8 mouse cellular contexts compared by ENCODE assay signal in genomic region chr8:85481900-85482299, GRCm38 (mm10). TPM values are rescaled to one million over a fixed set of nuclear protein-coding genes. Genes with fewer than 3 reads are reported as not detected.
A peak's percentile ranks its signal among the peaks of the same experiment; 100 is the strongest.
DNase-seq lines count a peak whose midpoint lies in the region; ATAC-seq and TF ChIP-seq lines count a peak whose summit lies in the region.

No protein-coding gene starts in this region.

- intact Hi-C loops in gastrocnemius, postnatal 14 days (cut with DNase I; ENCODE audit: low total_unique reads): no loop called here

- TF ChIP-seq EP300 in lung, postnatal 0 days (IDR thresholded peaks at IDR 0.05): no peak

- peaks cover 3 to 4% of the 10 kb centered on the region in 2 experiments; a peak in 1 of 4 replicates for H3K4me1 ChIP-seq in heart, embryonic 14.5 days (ENCODE audit: control insufficient read depth in 2 of 2, insufficient read depth in 2 of 2, low read length in 2 of 2)
- no peaks in the 10 kb centered on the region for H3K4me1 ChIP-seq in lung, postnatal 0 days (ENCODE audit: insufficient read depth, low read depth, low read length)

- H3K9me3 ChIP-seq in heart, embryonic 14.5 days (ENCODE audit: control insufficient read depth, low read length): no peaks in the 10 kb centered on the region
- no peaks in the 10 kb centered on the region for H3K9me3 ChIP-seq in lung, postnatal 0 days (ENCODE audit: low read length)

- TF ChIP-seq POLR2A in brain, embryonic 14.5 days (IDR thresholded peaks at IDR 0.05; ENCODE audit: borderline replicate concordance, extremely low read depth, insufficient read depth, insufficient read length, poor library complexity, severe bottlenecking): no peak

- peak; percentile 35; the same call in 1 of the 2 replicates for ATAC-seq in heart, embryonic 14.5 days (ENCODE audit: insufficient number of reproducible peaks, insufficient read depth, low FRiP score, low read depth)
- ATAC-seq in lung, postnatal 0 days: peak; percentile 98

- H3K36me3 ChIP-seq in heart, embryonic 14.5 days (ENCODE audit: control insufficient read depth, insufficient read depth, low read length): no peaks in the 10 kb centered on the region
- no peaks in the 10 kb centered on the region for H3K36me3 ChIP-seq in lung, postnatal 0 days (ENCODE audit: insufficient read depth, low read length)

- H3K4me3 ChIP-seq in heart, embryonic 14.5 days (ENCODE audit: control insufficient read depth in 1 of 2, insufficient read depth in 1 of 2, low read depth in 1 of 2, low read length in 2 of 2): no peak overlapping the region
- H3K4me3 ChIP-seq in lung, postnatal 0 days (ENCODE audit: low read depth, low read length): no peak overlapping the region

- no peak for TF ChIP-seq CTCF in brain, embryonic 14.5 days (IDR thresholded peaks at IDR 0.05; ENCODE audit: borderline replicate concordance, extremely low read depth, insufficient read depth, insufficient read length)
- peak; percentile 51 for TF ChIP-seq CTCF in lung, postnatal 0 days (IDR thresholded peaks at IDR 0.05)

- no peak overlapping the region for H3K27ac ChIP-seq in heart, embryonic 14.5 days (replicated peaks in 1 of 2; ENCODE audit: control insufficient read depth in 1 of 2, insufficient read depth in 1 of 2, low read depth in 2 of 2, low read length in 2 of 2)
- peak overlapping the region; percentile 40 for H3K27ac ChIP-seq in lung, postnatal 0 days (ENCODE audit: low read length)

- no peaks in the 10 kb centered on the region for H3K27me3 ChIP-seq in heart, embryonic 14.5 days (ENCODE audit: control insufficient read depth, insufficient read depth, low read length)
- H3K27me3 ChIP-seq in lung, postnatal 0 days (replicated peaks; ENCODE audit: insufficient read depth, low read length): no peaks in the 10 kb centered on the region

- H3K4me2 ChIP-seq in heart, embryonic 14.5 days (ENCODE audit: low read length): peak overlapping the region; percentile 46
- peak overlapping the region; percentile 36 for H3K4me2 ChIP-seq in lung, postnatal 0 days (replicated peaks; ENCODE audit: low read depth, low read length)

- DNase-seq in gastrocnemius, postnatal 14 days: peak; percentile 17
- no peak for DNase-seq in gastrocnemius, postnatal 4 days (ENCODE audit: low spot score in 2 of 2)
- peak; percentile 47 for DNase-seq in brain, embryonic 14.5 days (ENCODE audit: low read depth)
- DNase-seq in layer of hippocampus, adult 9-11 months: peak; percentile 51
- peak; percentile 90 for DNase-seq in lung, postnatal 0 days (ENCODE audit: low spot score)
- DNase-seq in right cerebral cortex, postnatal 14 days: peak; percentile 45
- no peak for DNase-seq in embryo, embryonic 10.5 days (ENCODE audit: low spot score)

- 25% methylated on average over 10 of the region's 10 CpGs for WGBS in heart, embryonic 14.5 days
- 15% methylated on average over 10 of the region's 10 CpGs for WGBS in lung, postnatal 0 days

- H3K9ac ChIP-seq in heart, embryonic 14.5 days (ENCODE audit: low read length): peak overlapping the region; percentile 45; the same call in 1 of the 2 replicates
- no peak overlapping the region for H3K9ac ChIP-seq in lung, postnatal 0 days (replicated peaks; ENCODE audit: low read depth)

RNA-seq across cellular contexts. Expression of gene Gpt2, which starts 10.5 kb away (rescaled TPM):
- total RNA-seq in gastrocnemius, postnatal 14 days (2021): 100 to 1,000 TPM in 1 of 2 experiments, 10 to 100 TPM in 1; 74.7 to 129 TPM
- 10 to 100 TPM; 33.9 to 36.6 TPM for total RNA-seq in gastrocnemius, postnatal 4 days (2021)
- 29.6 and 34.2 TPM in 2 replicates for polyA plus RNA-seq in brain, embryonic 14.5 days (2012; rRNA removed)
- polyA plus RNA-seq in heart, embryonic 14.5 days (2014; fragmentation: Nextera tagmentation; extraction: Ambion mirVana): 6.3 and 7.7 TPM in 2 replicates
- 4.6 and 6.7 TPM in 2 replicates for polyA plus RNA-seq in lung, postnatal 0 days (2015; fragmentation: Nextera tagmentation; extraction: Ambion mirVana)

RNA-seq across cellular contexts. Expression of gene 4921524J17Rik, which starts 49.3 kb away (rescaled TPM):
- total RNA-seq in gastrocnemius, postnatal 14 days (2021): 10 to 100 TPM; 12.5 to 12.8 TPM
- total RNA-seq in gastrocnemius, postnatal 4 days (2021): 10 to 100 TPM; 23.1 to 24.9 TPM
- 18.5 and 21.1 TPM in 2 replicates for polyA plus RNA-seq in brain, embryonic 14.5 days (2012; rRNA removed)
- polyA plus RNA-seq in heart, embryonic 14.5 days (2014; fragmentation: Nextera tagmentation; extraction: Ambion mirVana): 58.9 and 62.5 TPM in 2 replicates
- 41.9 and 42.4 TPM in 2 replicates for polyA plus RNA-seq in lung, postnatal 0 days (2015; fragmentation: Nextera tagmentation; extraction: Ambion mirVana)

Comparison
In these comparisons a context has a peak if more than half of its experiments do, and no peak if none do; other contexts are left out.
1. DNase-seq: peak in gastrocnemius, postnatal 14 days (single experiment), brain, embryonic 14.5 days (single experiment), layer of hippocampus, adult 9-11 months (single experiment), lung, postnatal 0 days (single experiment) and right cerebral cortex, postnatal 14 days (single experiment); none in gastrocnemius, postnatal 4 days (0 of 2) and embryo, embryonic 10.5 days (single experiment).